Mouse (Mus musculus) ES-E14 (cell line): ENCODE measurements around the gene Rhoj. TPM values are rescaled to one million over a fixed set of nuclear protein-coding genes. Genes with fewer than 3 reads are reported as not detected.
A peak's percentile ranks its signal among the peaks of the same experiment; 100 is the strongest.
"Not testable (repeated sequence)": the region's sequence is repeated elsewhere in the genome, so short reads cannot be mapped to it uniquely, and the experiment has no call there.

ENCODE experiments used
- DNase-seq: peaks from one replicate; pipeline ENCODE4 v3.0.0-alpha.2; 2013; ENCODE audit warnings: low read depth, low spot score
- H3K27ac ChIP-seq: 2 replicates; pipeline ENCODE4 v1.5.1; 2012; ENCODE audit warnings: low read depth, mild to moderate bottlenecking, low read length, moderate library complexity, mixed read lengths; ENCODE audit not compliant: poor library complexity, insufficient read depth, severe bottlenecking
- H3K36me3 ChIP-seq: 2 replicates; pipeline ENCODE4 v1.6.1; 2012; ENCODE audit warnings: mild to moderate bottlenecking, low read length, moderate library complexity, mixed read lengths; ENCODE audit not compliant: control insufficient read depth, poor library complexity, insufficient read depth, severe bottlenecking
- H3K4me1 ChIP-seq, 2 experiments: fragments of 150-350 bp in 1 of 2; sonication (generic) in 1 of 2; 2 replicates each; pipeline ENCODE4 v1.6.1; 2012; ENCODE audit warnings: low read length in 2 of 2, mild to moderate bottlenecking in 1 of 2, mixed read lengths in 1 of 2; ENCODE audit not compliant: control insufficient read depth in 2 of 2, insufficient read depth in 2 of 2, poor library complexity in 1 of 2
- H3K4me3 ChIP-seq, 2 experiments: fragments of 150-350 bp in 1 of 2; sonication (generic) in 1 of 2; 2 replicates each; pipeline ENCODE4 v1.5.1; 2012; ENCODE audit warnings: low read length in 2 of 2, low read depth in 1 of 2, mild to moderate bottlenecking in 1 of 2, mixed read lengths in 1 of 2; ENCODE audit not compliant: insufficient read depth in 1 of 2, poor library complexity in 1 of 2, severe bottlenecking in 1 of 2
- H3K9ac ChIP-seq: 2 replicates; pipeline ENCODE4 v1.6.1; 2012; ENCODE audit warnings: low read depth, mild to moderate bottlenecking, low read length, mixed read lengths; ENCODE audit not compliant: poor library complexity, insufficient read depth, severe bottlenecking
- H3K9me3 ChIP-seq: fragments of 150-350 bp; sonication (generic); 2 replicates; pipeline ENCODE4 v1.6.1; 2012; ENCODE audit warnings: low read depth, mild to moderate bottlenecking, low read length; ENCODE audit not compliant: control insufficient read depth, insufficient read depth
- CHD2 ChIP-seq: IDR thresholded peaks from 2 replicates; pipeline ENCODE4 v1.6.1; 2014; ENCODE audit warnings: mild to moderate bottlenecking, low read depth, low read length, inconsistent platforms
- HCFC1 ChIP-seq: IDR thresholded peaks from 2 replicates; pipeline ENCODE4 v1.6.1; 2012; ENCODE audit warnings: low read length, inconsistent platforms, borderline replicate concordance; ENCODE audit not compliant: insufficient read depth
- MAFK ChIP-seq: IDR thresholded peaks from 2 replicates; pipeline ENCODE4 v1.6.1; 2014; ENCODE audit warnings: mild to moderate bottlenecking, low read depth, low read length, inconsistent platforms; ENCODE audit not compliant: insufficient read depth
- ZC3H11A ChIP-seq: IDR thresholded peaks from 2 replicates; pipeline ENCODE4 v1.6.1; 2012; ENCODE audit warnings: low read depth, mild to moderate bottlenecking, inconsistent platforms, low read length, borderline replicate concordance
- ZNF384 ChIP-seq: IDR thresholded peaks from 2 replicates; pipeline ENCODE4 v1.6.1; 2012; ENCODE audit warnings: low read depth, low read length, inconsistent platforms
- in situ Hi-C, 2 experiments: fragments of 600-800 bp; cut with MboI; formaldehyde crosslinking; loops; one replicate each; pipeline ENCODE4 v1.15.1; 2025; ENCODE audit warnings: low sequenced_read_pairs in 2 of 2, inconsistent platforms in 1 of 2; ENCODE audit not compliant: unreplicated experiment in 2 of 2
- total RNA-seq: library from RNA; depleted of rRNA; stranded (reverse); fragments of 300-350 nt; gene quantifications from 2 replicates; pipeline ENCODE4 v1.2.3, GENCODE M21; 2012

The Rhoj gene
- total RNA-seq, 1 experiment = 0.80 TPM

DNA sequence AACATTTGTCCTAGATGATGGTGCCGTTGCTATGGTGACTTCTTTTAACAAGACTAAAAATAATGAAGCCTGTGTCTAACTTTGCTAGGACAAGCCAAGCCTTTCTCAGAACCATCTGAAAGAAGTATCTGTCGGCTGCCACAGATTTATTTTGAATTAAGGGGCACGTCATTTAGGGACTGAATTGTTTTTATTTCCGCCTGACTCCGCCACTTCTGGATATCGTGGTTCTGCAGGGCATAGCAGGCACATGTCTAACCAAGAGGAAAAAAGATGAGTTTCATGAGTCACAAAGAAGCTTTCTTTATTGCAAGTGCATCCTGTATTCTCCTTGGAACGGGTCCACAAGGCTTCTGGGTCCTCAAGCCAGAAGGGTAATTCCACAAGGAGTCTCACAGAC is 116.2 kb downstream of the Rhoj start:
- H3K9me3 ChIP-seq = no peaks in the 10 kb centered on the region
- no peak for DNase-seq
- in situ Hi-C loops = no loop called here

DNA sequence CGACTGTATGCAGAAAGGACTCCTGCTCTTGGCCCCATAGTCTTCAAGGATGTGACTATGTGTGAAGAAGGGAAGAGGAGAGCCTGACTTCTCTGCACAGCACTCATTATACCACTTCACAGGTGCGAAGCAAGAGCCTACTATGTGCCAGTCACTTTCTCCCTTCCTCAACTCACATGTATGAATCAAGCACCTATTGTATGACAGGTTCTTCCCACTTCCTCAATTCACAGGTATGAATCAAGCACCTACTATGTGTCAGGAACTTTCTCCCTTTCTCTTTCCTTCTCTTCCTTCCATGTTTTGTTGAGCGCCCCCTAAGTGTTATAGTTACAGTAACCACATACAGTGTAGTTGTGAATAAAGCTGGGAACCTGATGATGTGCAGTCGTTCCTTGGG is 116.7 kb downstream of the Rhoj start:
- H3K9ac ChIP-seq = no peak overlapping the region
- H3K9me3 ChIP-seq = no peaks in the 10 kb centered on the region
- no peak overlapping the region for H3K4me3 ChIP-seq
- no peaks in the 10 kb centered on the region for H3K36me3 ChIP-seq
- H3K4me1 ChIP-seq = no peaks in the 10 kb centered on the region
- TF ChIP-seq CHD2 (no peak), ZC3H11A (no peak), ZNF384 (no peak), MAFK (no peak), HCFC1 (no peak)
- no peak for DNase-seq
- H3K27ac ChIP-seq = no peak overlapping the region
- in situ Hi-C loops = no loop called here

More for the DNA sequence above, 116.2 kb downstream of the Rhoj start:
- Histone ChIP-seq H3K27ac (no peak overlapping the region), H3K4me3 (no peak overlapping the region), H3K4me1 (no peaks in the 10 kb centered on the region), H3K36me3 (no peaks in the 10 kb centered on the region), H3K9ac (no peak overlapping the region)
- TF ChIP-seq ZC3H11A (no peak), ZNF384 (no peak), CHD2 (no peak), HCFC1 (no peak), MAFK (no peak)

DNA sequence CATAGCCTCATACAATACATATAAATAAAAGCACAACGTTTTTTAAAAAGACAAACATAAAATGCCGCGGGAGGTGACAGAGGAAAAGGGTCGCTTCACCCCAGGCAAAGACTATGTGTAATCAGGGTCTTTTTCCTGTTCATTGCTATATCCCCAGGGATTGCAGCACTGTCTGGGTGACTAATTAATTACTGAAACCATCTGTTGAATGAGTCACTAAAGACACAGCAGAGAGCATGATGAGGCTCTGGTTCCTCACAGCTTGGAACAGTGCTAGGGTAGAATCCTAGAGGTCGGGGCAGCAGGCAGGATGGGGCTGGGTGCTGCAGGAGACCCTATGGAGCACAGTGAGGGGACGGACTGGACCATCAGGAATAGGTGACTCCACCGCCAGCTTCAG is 117.8 kb downstream of the Rhoj start:
- in situ Hi-C loops = no loop called here

DNA sequence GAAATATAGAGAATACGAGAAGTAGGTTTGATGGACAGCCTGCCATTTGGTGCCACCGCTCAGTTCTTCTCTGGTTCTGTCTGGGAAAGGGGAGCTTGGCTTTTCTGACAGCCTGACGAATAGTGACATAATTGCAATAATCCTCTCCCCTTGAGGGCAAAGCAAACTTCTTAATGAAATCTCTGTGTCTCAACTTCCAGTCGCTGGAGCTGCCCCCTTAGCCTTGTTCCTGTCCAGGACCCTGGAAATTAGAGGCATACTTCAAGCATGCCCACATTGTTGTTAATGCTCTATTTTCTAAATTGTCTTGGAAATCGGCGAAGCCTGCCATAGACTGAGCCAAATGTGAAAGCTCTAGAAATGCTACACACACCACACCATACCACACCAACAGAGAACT is 120.6 kb downstream of the Rhoj start:
- in situ Hi-C loops = no loop called here
- TF ChIP-seq ZNF384 (no peak), ZC3H11A (no peak), CHD2 (no peak), MAFK (no peak), HCFC1 (no peak)
- no peaks in the 10 kb centered on the region for H3K36me3 ChIP-seq
- DNase-seq = no peak
- no peak overlapping the region for H3K9ac ChIP-seq
- no peak overlapping the region for H3K27ac ChIP-seq
- H3K4me1 ChIP-seq = peaks cover 0 to 4% of the 10 kb centered on the region in 2 experiments; a peak in 1 of 4 replicates
- no peaks in the 10 kb centered on the region for H3K9me3 ChIP-seq
- H3K4me3 ChIP-seq = no peak overlapping the region

More for the DNA sequence above, 117.8 kb downstream of the Rhoj start:
- Histone ChIP-seq H3K9me3 (no peaks in the 10 kb centered on the region), H3K4me3 (no peak overlapping the region), H3K27ac (no peak overlapping the region), H3K9ac (no peak overlapping the region), H3K36me3 (no peaks in the 10 kb centered on the region), H3K4me1 (no peaks in the 10 kb centered on the region)
- no peak for DNase-seq
- TF ChIP-seq ZC3H11A = no peak
- TF ChIP-seq ZNF384 = no peak
- TF ChIP-seq MAFK = no peak
- TF ChIP-seq CHD2 = no peak
- TF ChIP-seq HCFC1 = no peak

DNA sequence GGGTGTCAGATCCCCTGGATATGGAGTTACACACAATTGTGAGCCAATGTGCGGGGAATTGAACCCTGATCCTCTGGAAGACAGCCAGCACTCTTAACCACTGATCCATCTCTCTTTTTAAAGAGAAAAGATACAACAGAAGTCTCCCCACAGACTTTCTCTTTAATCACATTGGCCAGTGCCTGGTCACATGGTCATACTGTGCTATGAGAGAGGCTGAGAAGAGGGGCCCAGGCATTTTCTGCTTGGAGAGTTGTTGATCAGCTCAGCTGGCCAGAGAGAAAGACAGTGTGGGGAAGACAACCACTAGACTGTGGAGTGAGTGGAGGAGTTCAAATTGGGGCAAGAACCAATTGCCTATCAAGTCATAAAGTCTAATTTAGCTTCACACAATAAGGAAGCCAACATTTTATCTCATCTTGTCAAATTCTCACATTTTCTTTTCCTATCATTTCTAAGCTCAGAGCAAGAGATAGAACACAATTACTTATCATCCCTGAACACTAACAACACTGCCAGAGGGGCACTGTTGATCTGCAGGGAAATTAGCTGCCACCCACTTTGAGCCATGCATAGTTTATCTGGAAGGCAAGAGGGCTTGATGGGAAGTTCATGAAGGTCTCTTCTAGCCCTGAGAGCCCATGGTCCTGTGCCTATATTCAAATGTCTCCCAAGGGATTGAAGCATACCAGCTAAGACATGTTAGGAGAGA is 121.7 kb downstream of the Rhoj start:
- in situ Hi-C loops = no loop called here
- Histone ChIP-seq H3K4me3 (no peak overlapping the region), H3K36me3 (no peaks in the 10 kb centered on the region), H3K9me3 (no peaks in the 10 kb centered on the region), H3K27ac (no peak overlapping the region), H3K4me1 (peaks cover 1 to 4% of the 10 kb centered on the region in 2 experiments; a peak in 1 of 4 replicates), H3K9ac (no peak overlapping the region)
- DNase-seq = no peak
- TF ChIP-seq MAFK (no peak), ZC3H11A (no peak), ZNF384 (no peak), HCFC1 (no peak), CHD2 (no peak)

DNA sequence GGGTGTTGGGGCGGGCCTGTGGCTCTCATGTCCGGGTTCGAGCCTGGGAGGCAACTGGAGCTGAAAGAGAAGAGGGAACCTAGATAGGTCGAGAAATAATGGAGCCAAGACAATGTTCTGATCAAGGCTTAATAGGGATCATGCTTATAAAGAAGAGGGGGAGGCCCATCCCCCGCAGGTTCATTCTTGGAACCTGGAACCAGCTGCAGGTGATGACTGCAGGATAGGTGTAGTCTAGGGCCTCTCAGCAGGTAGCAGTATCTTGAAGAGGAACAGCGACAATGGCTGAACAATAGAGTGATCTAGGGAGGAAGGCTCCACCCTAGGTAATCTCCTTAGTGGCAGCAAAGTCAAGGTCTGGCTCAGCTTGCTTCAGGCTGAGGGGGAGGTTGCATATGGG is 124.3 kb downstream of the Rhoj start:
- H3K4me3 ChIP-seq, in situ Hi-C loops, H3K9ac ChIP-seq, H3K36me3 ChIP-seq, H3K4me1 ChIP-seq, H3K9me3 ChIP-seq: not testable (repeated sequence)
- peak overlapping the region; percentile 32; the same call in 1 of the 2 replicates for H3K27ac ChIP-seq
- DNase-seq = peak; percentile 33
